Mouse (Mus musculus): ENCODE measurements around the gene Gm10577. TPM values are rescaled to one million over a fixed set of nuclear protein-coding genes. Genes with fewer than 3 reads are reported as not detected.

Gene Gm10577
- polyA plus RNA-seq, 1 experiment from 2014 or later, result not detected

DNA sequence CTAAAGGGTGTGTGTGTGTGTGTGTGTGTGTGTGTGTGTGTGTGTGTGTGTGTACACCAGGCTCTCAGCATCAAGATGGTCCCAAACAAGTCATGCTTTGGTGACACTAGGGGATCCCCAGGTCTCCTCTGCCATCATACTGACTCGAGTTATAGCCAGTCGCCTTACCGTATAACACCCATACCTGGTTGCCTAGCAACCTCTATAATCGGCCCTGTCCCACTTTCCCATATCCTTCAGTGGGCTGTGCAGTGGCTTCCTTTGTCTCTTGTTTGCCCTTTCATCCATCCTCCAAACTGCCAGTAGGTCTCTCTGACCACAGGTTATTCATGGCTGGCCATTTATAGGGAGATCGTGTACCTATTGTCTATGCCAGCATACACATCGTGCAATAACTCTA is 19.4 kb downstream of the Gm10577 start:
- H3K27me3 ChIP-seq (ENCODE audit: control insufficient read depth, insufficient read depth, low read length), result no peaks in the 10 kb centered on the region
- H3K4me1 ChIP-seq (replicated peaks; ENCODE audit: control insufficient read depth, insufficient read depth, low read length), result no peaks in the 10 kb centered on the region
- no peak for DNase-seq (ENCODE audit: low spot score)
- no peak overlapping the region for H3K4me2 ChIP-seq (ENCODE audit: low read depth, low read length, severe bottlenecking)
- no peak overlapping the region for H3K4me3 ChIP-seq (ENCODE audit: low read depth, low read length)
- 92% methylated on average over 6 of the region's 6 CpGs for WGBS
- H3K9ac ChIP-seq (ENCODE audit: low read length), result no peak overlapping the region
- no peak for ATAC-seq (replicated peaks; ENCODE audit: low FRiP score)
- H3K27ac ChIP-seq (ENCODE audit: low read depth, low read length), result no peak overlapping the region
- no peaks in the 10 kb centered on the region for H3K9me3 ChIP-seq (ENCODE audit: control insufficient read depth, low read length)
- H3K36me3 ChIP-seq (ENCODE audit: control insufficient read depth, insufficient read depth, low read length), result peaks cover 4% of the 10 kb centered on the region; the same call in 1 of the 2 replicates

DNA sequence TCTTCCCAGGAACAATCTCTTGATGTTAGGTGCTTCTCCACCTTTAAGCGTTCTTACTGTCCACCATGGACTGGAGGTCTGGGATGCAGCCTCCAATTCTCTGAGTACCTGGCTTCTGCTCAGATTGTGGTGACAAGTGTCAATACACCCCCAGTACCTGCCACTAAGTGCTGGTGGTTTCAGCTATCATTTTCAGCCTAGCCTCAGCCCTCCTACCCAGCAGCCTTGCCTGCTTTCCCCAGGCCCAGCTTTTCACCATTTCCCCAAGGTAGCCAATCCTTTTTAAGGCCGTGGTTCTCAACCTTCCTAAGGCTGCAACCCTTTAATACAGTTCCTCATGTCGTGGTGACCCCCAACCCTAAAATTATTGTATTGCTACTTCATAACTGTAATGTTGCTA is 19.9 kb downstream of the Gm10577 start:
- WGBS, result 86% methylated on average over 3 of the region's 3 CpGs
- H3K9me3 ChIP-seq (ENCODE audit: control insufficient read depth, low read length), result no peaks in the 10 kb centered on the region
- H3K9ac ChIP-seq (ENCODE audit: low read length), result no peak overlapping the region
- no peak for ATAC-seq (replicated peaks; ENCODE audit: low FRiP score)
- H3K27me3 ChIP-seq (ENCODE audit: control insufficient read depth, insufficient read depth, low read length), result no peaks in the 10 kb centered on the region
- no peaks in the 10 kb centered on the region; the same call in 1 of the 2 replicates for H3K4me1 ChIP-seq (replicated peaks; ENCODE audit: control insufficient read depth, insufficient read depth, low read length)
- no peak overlapping the region for H3K27ac ChIP-seq (ENCODE audit: low read depth, low read length)
- H3K4me3 ChIP-seq (ENCODE audit: low read depth, low read length), result no peak overlapping the region
- peaks cover 4% of the 10 kb centered on the region; the same call in 1 of the 2 replicates for H3K36me3 ChIP-seq (ENCODE audit: control insufficient read depth, insufficient read depth, low read length)
- no peak overlapping the region for H3K4me2 ChIP-seq (ENCODE audit: low read depth, low read length, severe bottlenecking)
- DNase-seq (ENCODE audit: low spot score), result no peak

DNA sequence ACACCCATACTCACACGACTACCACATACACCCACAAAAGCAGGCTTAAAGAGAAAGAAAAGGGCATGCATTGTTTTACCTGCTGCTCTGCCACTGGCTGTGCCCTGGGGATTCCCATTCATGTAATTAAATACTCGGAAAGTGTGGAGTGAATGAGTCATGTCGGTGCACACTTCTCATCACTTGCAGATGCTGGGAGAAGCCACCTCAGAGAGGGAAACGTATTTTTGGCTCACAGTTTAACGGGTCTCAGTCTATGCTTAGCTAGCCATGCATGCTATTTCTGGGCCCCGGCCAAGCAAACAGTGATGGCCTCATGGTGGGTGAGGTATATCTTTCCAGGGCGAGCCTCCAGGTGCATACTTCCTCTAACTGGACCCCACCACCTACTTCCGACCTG is 21.6 kb downstream of the Gm10577 start:
- no peak overlapping the region for H3K4me2 ChIP-seq (ENCODE audit: low read depth, low read length, severe bottlenecking)
- DNase-seq (ENCODE audit: low spot score) (no peak), ATAC-seq (replicated peaks; ENCODE audit: low FRiP score) (no peak)
- H3K9ac ChIP-seq (ENCODE audit: low read length), result no peak overlapping the region
- no peak overlapping the region for H3K27ac ChIP-seq (ENCODE audit: low read depth, low read length)
- peaks cover 4% of the 10 kb centered on the region; the same call in 1 of the 2 replicates for H3K36me3 ChIP-seq (ENCODE audit: control insufficient read depth, insufficient read depth, low read length)
- H3K9me3 ChIP-seq (ENCODE audit: control insufficient read depth, low read length), result no peaks in the 10 kb centered on the region
- H3K27me3 ChIP-seq (ENCODE audit: control insufficient read depth, insufficient read depth, low read length), result no peaks in the 10 kb centered on the region
- no peaks in the 10 kb centered on the region; the same call in 1 of the 2 replicates for H3K4me1 ChIP-seq (replicated peaks; ENCODE audit: control insufficient read depth, insufficient read depth, low read length)
- WGBS, result 87% methylated on average over 8 of the region's 8 CpGs
- H3K4me3 ChIP-seq (ENCODE audit: low read depth, low read length), result no peak overlapping the region

DNA sequence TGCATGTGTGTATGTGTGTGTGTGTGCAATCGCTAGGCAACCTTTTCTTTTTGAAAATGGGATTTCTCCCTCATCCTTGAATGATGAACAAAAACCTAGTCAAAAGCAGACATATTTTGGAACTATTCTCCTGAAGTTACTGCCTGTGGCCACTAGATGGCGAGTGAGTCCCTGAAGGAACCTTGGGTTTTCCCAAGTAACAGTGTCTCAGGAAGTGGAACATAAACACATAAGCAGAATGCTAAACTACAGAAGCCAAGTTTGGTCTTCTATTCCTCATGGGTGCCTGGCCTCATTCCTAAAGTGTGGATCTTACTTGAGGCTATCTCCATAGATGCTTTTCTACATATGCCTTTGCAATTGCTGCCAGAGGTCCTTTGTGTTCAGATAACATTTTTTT is 22.4 kb downstream of the Gm10577 start:
- Histone ChIP-seq H3K36me3 (ENCODE audit: control insufficient read depth, insufficient read depth, low read length) (peaks cover 3% of the 10 kb centered on the region; the same call in 1 of the 2 replicates), H3K27ac (ENCODE audit: low read depth, low read length) (no peak overlapping the region)
- ATAC-seq (replicated peaks; ENCODE audit: low FRiP score), result no peak

DNA sequence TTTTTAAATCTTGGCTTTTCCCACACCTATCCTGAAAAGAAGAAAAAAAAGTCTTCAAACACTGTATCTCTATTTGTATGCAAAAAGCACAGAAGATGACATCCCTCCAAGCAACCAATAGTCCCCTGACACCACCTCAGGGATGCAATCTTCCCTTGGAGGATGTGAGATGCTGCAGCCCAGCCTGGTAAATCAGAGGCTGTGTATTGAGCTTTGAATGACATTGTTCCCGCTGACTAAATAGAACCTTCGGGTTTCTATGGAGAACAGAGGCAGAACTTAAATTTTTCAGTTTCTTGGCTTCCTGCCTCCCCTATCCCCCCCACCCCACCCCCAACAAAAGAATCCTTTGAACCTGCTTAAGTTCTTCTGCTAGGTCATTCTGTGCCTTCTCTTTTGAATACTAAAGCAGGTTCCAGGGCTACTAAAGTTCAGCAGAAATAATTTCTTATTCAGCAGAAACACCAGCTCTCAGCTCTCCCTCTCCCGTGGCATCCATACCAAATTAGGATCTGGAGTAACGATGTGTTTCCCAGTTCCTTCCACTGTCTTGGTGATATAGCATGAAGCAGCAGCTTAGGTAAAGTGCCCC is 24.3 kb downstream of the Gm10577 start:
- Histone ChIP-seq H3K27ac (ENCODE audit: low read depth, low read length) (no peak overlapping the region), H3K36me3 (ENCODE audit: control insufficient read depth, insufficient read depth, low read length) (no peaks in the 10 kb centered on the region; the same call in 1 of the 2 replicates)

More for the DNA sequence above, 22.4 kb downstream of the Gm10577 start:
- Histone ChIP-seq H3K9ac (ENCODE audit: low read length) (no peak overlapping the region), H3K4me3 (ENCODE audit: low read depth, low read length) (no peak overlapping the region), H3K4me2 (ENCODE audit: low read depth, low read length, severe bottlenecking) (no peak overlapping the region), H3K4me1 (replicated peaks; ENCODE audit: control insufficient read depth, insufficient read depth, low read length) (no peaks in the 10 kb centered on the region; the same call in 1 of the 2 replicates), H3K9me3 (ENCODE audit: control insufficient read depth, low read length) (no peaks in the 10 kb centered on the region), H3K27me3 (ENCODE audit: control insufficient read depth, insufficient read depth, low read length) (no peaks in the 10 kb centered on the region)
- DNase-seq (ENCODE audit: low spot score), result peak; percentile 68
- WGBS, result 23% methylated on average over 2 of the region's 2 CpGs

DNA sequence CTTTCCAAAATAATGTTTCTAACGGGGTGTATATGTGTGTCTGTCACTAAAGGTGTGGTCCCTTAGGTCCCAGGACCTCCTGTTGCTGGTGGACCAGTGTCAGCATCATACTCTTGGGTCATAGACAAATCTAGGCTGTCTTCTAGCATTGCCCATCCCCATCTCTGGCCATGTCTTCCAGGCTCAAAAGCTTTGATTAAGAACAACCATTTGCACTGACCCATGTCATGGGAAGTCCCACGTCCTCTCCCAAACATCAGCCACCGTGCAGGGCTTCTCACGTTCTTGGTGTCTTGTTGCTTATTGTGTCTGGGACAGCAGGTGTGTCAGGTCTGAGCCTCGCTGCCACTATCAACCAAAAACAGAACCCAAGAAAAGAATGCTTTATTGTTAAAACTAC is 24.9 kb downstream of the Gm10577 start:
- Histone ChIP-seq H3K9me3 (ENCODE audit: control insufficient read depth, low read length) (no peaks in the 10 kb centered on the region), H3K27ac (ENCODE audit: low read depth, low read length) (no peak overlapping the region), H3K4me1 (replicated peaks; ENCODE audit: control insufficient read depth, insufficient read depth, low read length) (no peaks in the 10 kb centered on the region; the same call in 1 of the 2 replicates), H3K9ac (ENCODE audit: low read length) (no peak overlapping the region), H3K4me3 (ENCODE audit: low read depth, low read length) (no peak overlapping the region), H3K27me3 (ENCODE audit: control insufficient read depth, insufficient read depth, low read length) (no peaks in the 10 kb centered on the region), H3K4me2 (ENCODE audit: low read depth, low read length, severe bottlenecking) (no peak overlapping the region), H3K36me3 (ENCODE audit: control insufficient read depth, insufficient read depth, low read length) (no peaks in the 10 kb centered on the region; the same call in 1 of the 2 replicates)
- WGBS, result 84% methylated on average over 5 of the region's 5 CpGs
- DNase-seq (ENCODE audit: low spot score), result no peak
- ATAC-seq (replicated peaks; ENCODE audit: low FRiP score), result no peak

More for the DNA sequence above, 24.3 kb downstream of the Gm10577 start:
- no peak overlapping the region for H3K4me3 ChIP-seq (ENCODE audit: low read depth, low read length)
- H3K27me3 ChIP-seq (ENCODE audit: control insufficient read depth, insufficient read depth, low read length), result no peaks in the 10 kb centered on the region
- H3K9ac ChIP-seq (ENCODE audit: low read length), result no peak overlapping the region
- ATAC-seq (replicated peaks; ENCODE audit: low FRiP score), result no peak
- WGBS, result 65% methylated on average over 4 of the region's 4 CpGs
- no peak overlapping the region for H3K4me2 ChIP-seq (ENCODE audit: low read depth, low read length, severe bottlenecking)
- no peak for DNase-seq (ENCODE audit: low spot score)
- H3K9me3 ChIP-seq (ENCODE audit: control insufficient read depth, low read length), result no peaks in the 10 kb centered on the region
- H3K4me1 ChIP-seq (replicated peaks; ENCODE audit: control insufficient read depth, insufficient read depth, low read length), result no peaks in the 10 kb centered on the region; the same call in 1 of the 2 replicates

DNA sequence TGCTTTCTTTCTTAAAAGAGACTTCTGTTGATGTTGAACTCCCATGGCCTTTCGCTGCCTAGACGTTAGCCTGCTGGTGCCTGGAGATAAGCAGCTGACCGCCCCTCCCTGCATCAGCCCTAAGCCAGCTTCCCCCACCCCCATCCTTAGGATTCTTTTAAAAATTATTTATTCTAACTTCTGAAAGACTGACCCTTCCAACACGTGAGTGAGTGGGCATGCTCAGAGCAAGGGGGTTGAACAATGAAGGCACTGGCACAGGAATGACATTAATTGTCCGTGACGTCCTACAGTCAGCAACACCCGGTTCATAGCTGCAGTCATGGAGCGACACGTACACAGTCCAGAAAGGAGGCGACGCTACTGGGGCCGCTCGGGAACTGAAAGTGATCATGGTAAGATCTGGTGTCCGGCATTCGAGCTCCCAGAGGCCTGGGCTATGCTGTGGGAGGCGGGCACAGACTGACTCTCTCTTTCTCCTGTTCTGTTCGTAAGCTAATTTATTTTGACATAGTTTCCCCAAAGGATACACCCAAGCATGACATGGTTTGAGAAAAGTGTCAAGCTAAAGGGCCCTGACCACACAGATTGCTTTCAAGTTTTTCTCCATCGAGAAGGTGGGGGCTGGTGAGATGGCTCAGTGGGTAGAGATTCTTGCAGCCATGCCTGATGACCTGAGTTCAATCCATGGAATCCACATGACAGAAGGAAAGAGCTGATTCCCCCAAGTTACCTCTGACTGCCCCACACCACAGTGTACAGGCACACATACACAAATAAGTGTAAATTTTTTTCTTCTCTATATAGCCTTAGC is 25.8 kb downstream of the Gm10577 start:
- Histone ChIP-seq H3K27ac (ENCODE audit: low read depth, low read length) (no peak overlapping the region; the same call in 1 of the 2 replicates), H3K36me3 (ENCODE audit: control insufficient read depth, insufficient read depth, low read length) (no peaks in the 10 kb centered on the region; the same call in 1 of the 2 replicates), H3K27me3 (ENCODE audit: control insufficient read depth, insufficient read depth, low read length) (no peaks in the 10 kb centered on the region), H3K9ac (ENCODE audit: low read length) (no peak overlapping the region), H3K4me3 (ENCODE audit: low read depth, low read length) (no peak overlapping the region), H3K9me3 (ENCODE audit: control insufficient read depth, low read length) (no peaks in the 10 kb centered on the region), H3K4me1 (replicated peaks; ENCODE audit: control insufficient read depth, insufficient read depth, low read length) (no peaks in the 10 kb centered on the region; the same call in 1 of the 2 replicates), H3K4me2 (ENCODE audit: low read depth, low read length, severe bottlenecking) (no peak overlapping the region)
- 82% methylated on average over 18 of the region's 18 CpGs for WGBS
- no peak for DNase-seq (ENCODE audit: low spot score)
- no peak; the same call in 1 of the 2 replicates for ATAC-seq (replicated peaks; ENCODE audit: low FRiP score)

DNA sequence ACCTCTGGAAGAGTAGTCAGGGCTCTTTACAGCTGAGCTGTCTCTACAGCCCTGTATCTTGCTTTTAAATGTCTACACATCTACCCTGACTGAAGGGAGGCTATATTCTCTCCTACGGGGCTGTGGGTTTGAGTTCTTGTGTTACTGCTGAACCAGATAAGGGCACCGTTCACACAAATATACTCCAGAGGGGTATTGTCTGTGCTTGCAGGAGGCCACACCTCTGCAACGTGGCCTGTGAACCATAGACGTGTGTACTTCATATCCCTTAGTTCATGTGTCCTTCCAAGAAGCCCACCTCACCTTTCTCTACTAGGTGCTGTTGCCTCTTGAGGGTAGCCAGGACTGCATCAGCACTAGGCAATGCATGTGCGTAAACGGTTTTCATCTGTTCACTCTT is 28.4 kb downstream of the Gm10577 start:
- Histone ChIP-seq H3K27me3 (ENCODE audit: control insufficient read depth, insufficient read depth, low read length) (no peaks in the 10 kb centered on the region), H3K27ac (ENCODE audit: low read depth, low read length) (no peak overlapping the region), H3K9ac (ENCODE audit: low read length) (no peak overlapping the region), H3K4me1 (replicated peaks; ENCODE audit: control insufficient read depth, insufficient read depth, low read length) (no peaks in the 10 kb centered on the region; the same call in 1 of the 2 replicates), H3K36me3 (ENCODE audit: control insufficient read depth, insufficient read depth, low read length) (no peaks in the 10 kb centered on the region; the same call in 1 of the 2 replicates), H3K4me3 (ENCODE audit: low read depth, low read length) (no peak overlapping the region), H3K4me2 (ENCODE audit: low read depth, low read length, severe bottlenecking) (no peak overlapping the region), H3K9me3 (ENCODE audit: control insufficient read depth, low read length) (no peaks in the 10 kb centered on the region)
- ATAC-seq (replicated peaks; ENCODE audit: low FRiP score), result no peak
- no peak for DNase-seq (ENCODE audit: low spot score)
- 90% methylated on average over 6 of the region's 6 CpGs for WGBS

All from forebrain, embryonic 11.5 days (tissue).